Mouse (Mus musculus) embryonic fibroblast, embryonic 13.5 days (primary cell): ENCODE data around the gene Ccdc28a. TPM values are rescaled to one million over a fixed set of nuclear protein-coding genes. Genes with fewer than 3 reads are reported as not detected.

Experiments
- H3K27ac ChIP-seq: 2 replicates; pipeline ENCODE4 v1.5.1; 2012; ENCODE audit warnings: low read length, control low read depth, inconsistent platforms; ENCODE audit not compliant: insufficient read depth
- H3K4me1 ChIP-seq: 2 replicates; pipeline ENCODE4 v1.6.1; 2011; ENCODE audit warnings: low read length; ENCODE audit not compliant: control insufficient read depth, insufficient read depth
- H3K4me3 ChIP-seq: 2 replicates; pipeline ENCODE4 v1.5.1; 2011; ENCODE audit warnings: mild to moderate bottlenecking, control low read depth, low read length; ENCODE audit not compliant: insufficient read depth
- CTCF ChIP-seq: IDR thresholded peaks from 2 replicates; pipeline ENCODE4 v1.5.1; 2011; ENCODE audit warnings: mild to moderate bottlenecking, control low read depth, low read length, moderate library complexity, borderline replicate concordance; ENCODE audit not compliant: insufficient read depth
- POLR2A ChIP-seq: IDR thresholded peaks from 2 replicates; pipeline ENCODE4 v1.6.1; 2011; ENCODE audit warnings: low read depth, mild to moderate bottlenecking, control low read depth, low read length, moderate library complexity
- polyA plus RNA-seq: library from polyadenylated mRNA; stranded (reverse); fragments of >200 nt; gene quantifications from 2 replicates; pipeline ENCODE4 v1.2.4, GENCODE M21; 2011; ENCODE audit warnings: low read depth; ENCODE audit not compliant: missing spikeins, insufficient read length

Ccdc28a gene
- polyA plus RNA-seq, 1 experiment, result 6.1 TPM

GRCm38 (mm10) chr10:18176722-18177121 lies 58.1 kb downstream of the Ccdc28a start:
- no peak overlapping the region for H3K27ac ChIP-seq
- H3K4me1 ChIP-seq, result no peaks in the 10 kb centered on the region
- TF ChIP-seq CTCF (no peak), POLR2A (no peak)
- no peak overlapping the region for H3K4me3 ChIP-seq

GRCm38 (mm10) chr10:18175087-18175486 lies 59.7 kb downstream of the Ccdc28a start:
- TF ChIP-seq POLR2A (no peak), CTCF (no peak)
- no peaks in the 10 kb centered on the region for H3K4me1 ChIP-seq
- no peak overlapping the region for H3K4me3 ChIP-seq
- no peak overlapping the region for H3K27ac ChIP-seq

Other genes starting within 250 kb of the Ccdc28a start
- gene Abracl, start 211.7 kb downstream of the Ccdc28a start, polyA plus RNA-seq, result 224 and 302 TPM in 2 replicates
- 42.6 and 57.3 TPM in 2 replicates for gene Reps1, start 179.1 kb downstream of the Ccdc28a start, polyA plus RNA-seq
- not detected in 2 replicates for gene Ect2l, start 24.1 kb downstream of the Ccdc28a start, polyA plus RNA-seq
- gene Nhsl1, start 84.0 kb upstream of the Ccdc28a start, polyA plus RNA-seq, result 10.3 and 13.7 TPM in 2 replicates